ENCODE assay signal across 9 mouse cellular contexts in the genomic region with DNA sequence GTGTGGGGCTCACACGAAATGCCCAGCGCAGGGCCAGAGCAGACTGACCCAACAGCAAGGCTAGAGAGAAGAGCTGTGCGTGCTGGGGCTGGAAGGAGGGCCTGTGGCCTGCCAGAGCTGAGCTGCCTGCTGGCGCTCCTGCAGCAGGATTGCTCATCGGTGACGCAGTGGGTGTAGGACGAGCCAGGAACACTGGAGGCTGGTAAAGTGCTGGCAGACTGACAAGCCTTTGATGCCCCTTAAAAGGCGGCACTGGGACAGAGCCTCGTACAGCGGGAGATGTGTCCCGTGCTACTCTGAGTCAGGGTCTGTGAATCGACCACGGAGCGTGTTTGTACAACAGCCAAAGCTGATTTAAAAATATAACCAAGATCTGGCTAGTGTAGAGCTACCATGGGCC. TPM values are rescaled to one million over a fixed set of nuclear protein-coding genes. Genes with fewer than 3 reads are reported as not detected.
DNase-seq lines count a peak whose midpoint lies in the region; ATAC-seq and TF ChIP-seq lines count a peak whose summit lies in the region.
"Had no signal": no experiment of that assay in that cellular context is flagged by ENCODE, and none has a peak within 500 bp of the region (broad histone marks: within the 10 kb centered on the region; RNA-seq: fewer than 3 reads in every experiment).

No protein-coding gene starts in this region.

- no peak overlapping the region for H3K4me3 ChIP-seq in C2C12 (ENCODE audit: insufficient read depth, poor library complexity, severe bottlenecking)
- H3K4me3 ChIP-seq: liver, embryonic 15.5 days had no signal

- peak; percentile 69; the same call in 1 of the 2 replicates for ATAC-seq in cerebellum, adult (ENCODE audit: insufficient number of reproducible peaks, low FRiP score, low TSS enrichment)

- peak overlapping the region; percentile 13 for H3ac ChIP-seq in C2C12 (ENCODE audit: control insufficient read depth, insufficient read length, low read depth)

- intact Hi-C loops in heart, postnatal 25 days (cut with DNase I), result loop anchor here (5.0 to 10.0 kb wide), 2 partner anchors 92 to 115 kb away; a partner anchor contains a TSS
- intact Hi-C loops in left cerebral cortex, postnatal 36 days (cut with DNase I), result loop anchor here (10.0 kb wide), 1 partner anchor 175 kb away; no protein-coding TSS in a partner anchor

- no peaks in the 10 kb centered on the region for H3K79me3 ChIP-seq in C2C12 (ENCODE audit: low read depth)

- peak; percentile 89 to 95 for DNase-seq in frontal cortex, adult 2 months (ENCODE audit: extremely low spot score in 1 of 2, low spot score in 1 of 2)
- peak; percentile 73 for DNase-seq in heart, postnatal 25 days (ENCODE audit: low spot score)
- DNase-seq in left cerebral cortex, postnatal 36 days (ENCODE audit: low spot score in 2 of 2), result peak; percentile 91
- peak; percentile 65 for DNase-seq in ovary, postnatal 14 days (ENCODE audit: low spot score)
- no peak for DNase-seq in retina, postnatal 1 day
- DNase-seq in spleen, postnatal 14 days (ENCODE audit: low spot score in 2 of 2), result no peak

- H3K79me2 ChIP-seq in C2C12 (ENCODE audit: control insufficient read depth, insufficient read depth), result no peaks in the 10 kb centered on the region

- H3K27me3 ChIP-seq in C2C12 (ENCODE audit: control insufficient read depth, insufficient read depth, insufficient read length), result no peaks in the 10 kb centered on the region
- H3K27me3 ChIP-seq: liver, embryonic 15.5 days had no signal

- H3K36me3 ChIP-seq in C2C12 (ENCODE audit: control insufficient read depth, insufficient read depth), result no peaks in the 10 kb centered on the region
- H3K36me3 ChIP-seq: liver, embryonic 15.5 days had no signal

- no peak for TF ChIP-seq CTCF in C2C12 (IDR thresholded peaks at IDR 0.05; ENCODE audit: control insufficient read depth, insufficient read depth, insufficient read length)

TF ChIP-seq in C2C12, 6 proteins besides CTCF, POLR2A, EP300 and RAD21:
- TF ChIP-seq MAX (IDR thresholded peaks at IDR 0.05), result peak; percentile 65
- TF ChIP-seq MYOG (IDR thresholded peaks at IDR 0.05; ENCODE audit: control insufficient read depth, extremely low read depth, insufficient read length), result no peak
- TF ChIP-seq FOSL1 (IDR thresholded peaks at IDR 0.05; ENCODE audit: insufficient read depth, low read length, poor library complexity, severe bottlenecking), result peak; percentile 3
- peak; percentile 53 for TF ChIP-seq CEBPB (IDR thresholded peaks at IDR 0.05; ENCODE audit: low read depth)
TF ChIP-seq in C2C12: peak in this region for 3.

RNA-seq across cellular contexts. Expression of a gene that starts 43.6 kb away (rescaled TPM):
- 1.2 TPM for polyA plus RNA-seq in C2C12 (2012; fragmentation: generic; extraction: Trizol)
- 18.6 and 22.0 TPM in 2 replicates for polyA plus RNA-seq in frontal cortex, adult 2 months (2012; rRNA removed)
- 1 to 10 TPM; 1.1 to 1.3 TPM for total RNA-seq in heart, postnatal 25 days (2021)
- 10 to 100 TPM in 1 of 2 experiments, 1 to 10 TPM in 1; 8.4 to 11.6 TPM for total RNA-seq in left cerebral cortex, postnatal 36 days (2021)

RNA-seq across cellular contexts. Expression of a gene that starts 43.8 kb away (rescaled TPM):
- 125 TPM for polyA plus RNA-seq in C2C12 (2012; fragmentation: generic; extraction: Trizol)
- 83.4 and 84.4 TPM in 2 replicates for polyA plus RNA-seq in frontal cortex, adult 2 months (2012; rRNA removed)
- 10 to 100 TPM; 66.1 to 68.7 TPM for total RNA-seq in heart, postnatal 25 days (2021)
- 10 to 100 TPM; 65.6 to 67.3 TPM for total RNA-seq in left cerebral cortex, postnatal 36 days (2021)

Comparison
In these comparisons a context has a peak if more than half of its experiments do, and no peak if none do; other contexts are left out.
1. DNase-seq: peak in frontal cortex, adult 2 months (2 of 2), heart, postnatal 25 days (single experiment), left cerebral cortex, postnatal 36 days (2 of 2) and ovary, postnatal 14 days (single experiment); none in retina, postnatal 1 day (single experiment) and spleen, postnatal 14 days (0 of 2).
2. RNA of a gene that starts 43.6 kb away (total RNA-seq): 8.4 to 11.6 TPM in left cerebral cortex, postnatal 36 days; 1.1 to 1.3 TPM in heart, postnatal 25 days; every median in the first group is over 4 times any median in the second.